Mouse (Mus musculus) left cerebral cortex, postnatal 14 days (tissue): ENCODE measurements around the gene Lonp2. TPM values are rescaled to one million over a fixed set of nuclear protein-coding genes. Genes with fewer than 3 reads are reported as not detected.
A peak's percentile ranks its signal among the peaks of the same experiment; 100 is the strongest.

Experiments
- DNase-seq, 2 experiments: peaks; one replicate each; pipeline ENCODE4 v3.0.0; 2021 to 2022; ENCODE audit warnings: low spot score in 2 of 2, mixed read lengths in 1 of 2
- intact Hi-C: fragments of 180-260 bp; cut with DNase I; formaldehyde crosslinking; loops from one replicate; pipeline ENCODE4 v1.15.1; 2025
- long read RNA-seq, 2 experiments: library from polyadenylated mRNA; stranded (forward); transcript quantifications; one replicate each; pipeline ENCODE4 v2.0.0; 2021
- total RNA-seq, 2 experiments: library from RNA; stranded (reverse); gene quantifications; 2 replicates each; pipeline ENCODE4 v1.2.3; 2021

Gene Lonp2
- total RNA-seq = 10 to 100 TPM; 49.2 to 57.8 TPM
- long read RNA-seq, experiment 1, transcript Lonp2-201 (15 exons, 2,860 nt) = major isoform, 70 of 93 reads
- long read RNA-seq, experiment 1, transcript Lonp2-203 (13 exons, 2,372 nt) = minor isoform, 10 of 93 reads
- long read RNA-seq, experiment 1, partial matches to known transcripts = 7 of 93 reads
- long read RNA-seq, experiment 1, other reads (novel, unspliced or antisense) = 6 of 93 reads
- long read RNA-seq, experiment 2, transcript Lonp2-203 (13 exons, 2,372 nt) = minor isoform, 9 of 78 reads
- long read RNA-seq, experiment 2, transcript Lonp2-201 (15 exons, 2,860 nt) = major isoform, 59 of 78 reads
- long read RNA-seq, experiment 2, partial matches to known transcripts = 6 of 78 reads
- long read RNA-seq, experiment 2, other reads (novel, unspliced or antisense) = 4 of 78 reads

DNA sequence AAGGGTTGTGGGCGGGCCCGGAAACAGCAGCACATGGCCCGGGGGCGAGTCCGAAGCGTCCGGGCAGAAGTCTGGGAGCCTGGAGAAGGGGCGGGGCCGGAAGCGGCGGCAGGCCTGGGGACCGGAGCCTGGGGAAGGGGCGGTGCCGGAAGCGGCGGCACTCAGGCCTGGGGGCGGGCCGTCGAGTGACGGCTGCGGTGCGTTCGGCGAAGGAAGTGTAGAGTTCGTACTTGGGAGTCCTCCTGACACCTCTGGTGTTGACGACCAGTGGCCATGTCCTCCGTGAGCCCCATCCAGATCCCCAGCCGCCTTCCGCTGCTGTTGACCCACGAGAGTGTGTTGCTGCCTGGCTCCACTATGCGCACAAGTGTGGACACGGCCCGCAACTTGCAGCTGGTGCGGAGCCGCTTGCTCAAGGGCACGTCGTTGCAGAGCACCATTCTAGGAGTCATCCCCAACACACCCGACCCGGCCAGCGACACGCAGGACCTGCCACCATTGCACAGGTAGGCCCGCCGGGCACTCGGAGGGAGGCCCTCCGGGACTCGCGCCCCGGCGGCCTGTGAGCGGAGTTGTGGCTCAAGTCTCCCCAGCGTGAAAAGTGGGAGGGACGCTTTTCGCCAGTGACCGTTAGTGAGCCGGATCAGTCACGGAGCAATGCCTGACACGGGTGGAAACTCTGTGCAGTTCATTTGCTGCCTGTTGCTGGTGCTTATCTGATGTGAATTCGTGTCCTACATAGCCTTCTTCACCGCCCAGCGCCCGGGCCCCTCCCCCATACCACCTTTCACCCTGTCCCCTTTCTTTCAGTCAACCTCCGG lies at the start of gene Lonp2:
TSS of gene Lonp2 (plus strand) at position 133 of the 821 bp plus-strand sequence.
- peak; percentile 96 to 97 for DNase-seq
- intact Hi-C loops = no loop called here

GRCm38 (mm10) chr8:86577547-86577946 lies 46.3 kb upstream of the Lonp2 start:
- intact Hi-C loops = no loop called here
- no peak for DNase-seq

GRCm38 (mm10) chr8:86578076-86578475 lies 45.8 kb upstream of the Lonp2 start:
- intact Hi-C loops = no loop called here
- DNase-seq = peak; percentile 70 to 83

- intact Hi-C loops = no loop called here
- no peak for DNase-seq
Observed at GRCm38 (mm10) chr8:86578693-86579092, 45.1 kb upstream of the Lonp2 start.

DNA sequence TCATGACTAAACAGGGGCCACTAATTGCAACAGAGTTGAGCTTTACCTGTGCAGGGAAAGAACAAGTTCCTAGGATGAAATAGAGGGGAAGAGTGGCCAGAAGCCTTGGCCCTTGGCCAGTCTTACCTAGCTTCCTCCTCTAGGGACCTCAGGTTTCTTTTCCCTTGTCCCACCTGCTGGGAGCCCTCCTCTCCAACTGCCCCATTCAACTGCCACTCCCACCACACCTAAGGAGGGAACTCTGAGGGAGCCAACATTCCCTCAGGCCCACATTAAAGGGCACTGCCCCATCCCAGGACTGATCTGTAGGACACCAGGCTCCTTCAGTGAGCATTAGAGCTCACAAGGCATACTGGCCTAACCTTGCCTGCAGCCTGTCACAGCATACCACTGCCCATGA lies 43.4 kb upstream of the Lonp2 start, which contains the start of gene Abcc12:
TSS of gene Abcc12 (minus strand) at position 229 of the 400 bp plus-strand sequence.
- no peak for DNase-seq
- intact Hi-C loops = loop anchor here (10.0 kb wide), 1 partner anchor 736 kb away; the partner anchor contains the start of genes Itfg1 and Phkb

GRCm38 (mm10) chr8:86581921-86582331 lies 41.9 kb upstream of the Lonp2 start:
- intact Hi-C loops = loop anchor here (1.0 to 10.0 kb wide), 2 partner anchors 737 to 979 kb away; partner anchors contain the start of genes Itfg1 and Phkb
- peak; percentile 39 to 69 for DNase-seq

- intact Hi-C loops = loop anchor here (1.0 to 10.0 kb wide), 5 partner anchors 317 to 1123 kb away; partner anchors contain the start of genes Itfg1 and Phkb
- DNase-seq = peak; percentile 90 to 91
Observed at GRCm38 (mm10) chr8:86585118-86585517, 38.7 kb upstream of the Lonp2 start.

- intact Hi-C loops = loop anchor here (1.0 to 10.0 kb wide), 5 partner anchors 317 to 1123 kb away; partner anchors contain the start of genes Itfg1 and Phkb
- peak; percentile 82 to 83 for DNase-seq
Observed at GRCm38 (mm10) chr8:86585532-86585931, 38.3 kb upstream of the Lonp2 start.

- intact Hi-C loops = loop anchor here (5.0 to 10.0 kb wide), 3 partner anchors 316 to 1124 kb away; partner anchors contain the start of genes Itfg1 and Phkb
- DNase-seq = peak in 1 of 2 experiments; percentile 25
Observed at GRCm38 (mm10) chr8:86586058-86586457, 37.8 kb upstream of the Lonp2 start.

GRCm38 (mm10) chr8:86586642-86587041 lies 37.2 kb upstream of the Lonp2 start:
- intact Hi-C loops = loop anchor here (5.0 to 10.0 kb wide), 3 partner anchors 316 to 1124 kb away; partner anchors contain the start of genes Itfg1 and Phkb
- peak in 1 of 2 experiments; percentile 16 for DNase-seq

DNA sequence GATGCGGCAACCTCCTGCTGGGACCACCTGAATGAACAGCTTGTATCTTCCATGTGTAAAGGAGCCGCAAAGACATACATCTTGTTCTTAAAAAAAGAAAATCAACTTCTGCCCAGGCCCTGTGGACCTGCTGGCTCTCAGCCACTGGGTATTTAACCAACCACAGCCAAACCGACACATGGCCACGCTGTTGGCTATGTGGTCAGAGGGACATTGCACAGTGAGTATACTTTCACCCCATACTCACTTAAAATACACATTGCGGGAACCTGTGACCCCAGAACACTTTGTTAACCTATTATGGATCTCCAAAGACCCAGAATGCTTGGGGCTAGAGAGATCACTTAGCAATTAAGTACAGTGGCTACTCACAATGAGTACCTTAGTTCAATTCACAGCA lies 35.5 kb upstream of the Lonp2 start:
- DNase-seq = no peak
- intact Hi-C loops = loop anchor here (5.0 to 10.0 kb wide), 3 partner anchors 314 to 1126 kb away; partner anchors contain the start of genes Itfg1 and Phkb

DNA sequence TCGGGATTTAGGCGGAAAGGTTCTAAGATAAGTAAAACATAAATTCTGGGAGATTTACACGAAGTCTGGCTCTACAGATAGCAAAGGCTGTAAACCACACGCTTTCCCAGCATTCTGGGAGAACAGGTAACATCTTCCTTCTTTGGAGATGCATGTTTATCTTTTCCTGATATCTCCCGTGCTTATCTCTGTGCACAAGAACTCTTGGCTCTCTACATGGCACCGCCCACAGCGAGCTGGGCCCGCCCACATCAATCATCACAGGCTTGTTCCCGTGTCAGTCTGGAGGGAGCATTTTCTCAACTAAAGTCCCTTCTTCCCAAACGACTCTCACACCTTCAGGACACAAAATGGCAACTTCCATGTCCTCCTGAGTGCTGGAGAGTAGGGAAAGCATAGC lies 30.7 kb upstream of the Lonp2 start:
- intact Hi-C loops = no loop called here
- DNase-seq = no peak

DNA sequence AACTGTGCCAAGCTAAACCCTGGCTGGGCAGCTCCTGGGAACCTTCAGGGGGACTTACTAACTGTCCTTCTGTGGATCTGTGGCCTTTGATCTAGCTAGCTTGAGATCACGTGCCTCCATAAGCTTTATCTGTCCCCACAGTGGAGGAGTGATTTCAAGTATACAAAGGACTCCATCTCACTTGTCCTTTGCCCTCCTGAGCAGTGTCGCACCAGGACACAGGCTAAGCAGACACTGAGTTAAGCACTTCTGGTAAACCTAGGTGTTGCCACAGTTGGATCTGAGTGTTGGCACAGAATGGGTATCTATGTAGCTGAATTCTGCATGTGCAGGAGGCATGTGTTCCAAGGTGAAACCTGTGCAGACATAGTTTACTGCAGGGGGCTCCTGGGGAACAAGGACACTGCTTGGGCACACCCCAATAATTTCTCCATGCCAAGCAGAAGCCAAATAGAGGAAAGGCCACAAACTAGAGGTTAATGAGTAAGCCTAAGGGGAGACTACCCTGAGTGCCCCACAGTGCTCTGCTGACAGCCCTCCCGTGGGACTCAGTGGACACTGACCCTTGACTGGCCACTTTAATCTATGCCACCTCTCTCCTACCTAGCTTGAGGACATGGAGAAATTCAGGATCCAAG lies 29.6 kb upstream of the Lonp2 start:
- intact Hi-C loops = no loop called here
- DNase-seq = no peak

GRCm38 (mm10) chr8:86595671-86596070 lies 28.2 kb upstream of the Lonp2 start:
- no peak for DNase-seq
- intact Hi-C loops = no loop called here

GRCm38 (mm10) chr8:86597681-86598080 lies 26.2 kb upstream of the Lonp2 start:
- intact Hi-C loops = no loop called here
- DNase-seq = no peak

- no peak for DNase-seq
- intact Hi-C loops = no loop called here
Observed at GRCm38 (mm10) chr8:86599299-86599698, 24.5 kb upstream of the Lonp2 start.

GRCm38 (mm10) chr8:86600311-86600710 lies 23.5 kb upstream of the Lonp2 start:
- intact Hi-C loops = no loop called here
- no peak for DNase-seq

DNA sequence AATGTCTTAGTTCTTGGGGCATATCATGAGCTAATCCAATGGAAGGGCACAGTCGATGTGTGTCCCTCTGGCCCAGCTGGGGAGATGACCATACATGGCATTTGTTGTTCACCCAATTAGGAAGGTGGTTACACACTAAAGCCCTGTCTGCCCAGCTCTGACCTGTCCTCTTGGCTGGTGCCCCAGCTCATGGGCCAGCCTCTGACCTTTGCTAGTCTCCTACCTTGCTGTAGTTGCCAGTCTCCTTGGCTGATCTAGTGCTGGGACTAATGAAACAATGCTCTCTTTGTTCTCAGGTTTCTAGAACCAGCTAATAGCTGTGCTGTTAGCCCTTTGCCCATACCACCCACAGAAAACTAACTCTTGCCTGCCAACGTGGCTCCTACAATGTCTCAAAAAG lies 20.7 kb upstream of the Lonp2 start:
- intact Hi-C loops = no loop called here
- DNase-seq = no peak

GRCm38 (mm10) chr8:86604676-86605075 lies 19.2 kb upstream of the Lonp2 start:
- intact Hi-C loops = no loop called here
- DNase-seq = no peak
